Mouse (Mus musculus) E14TG2a.4 (cell line): ENCODE measurements around the gene Pitpnm1.

ENCODE experiments used
- CTCF ChIP-seq: conservative IDR thresholded peaks from 2 replicates; pipeline ENCODE4 v1.5.1; 2014; ENCODE audit warnings: low read length
- NANOG ChIP-seq: IDR thresholded peaks from 2 replicates; pipeline ENCODE4 v1.6.1; 2014; ENCODE audit warnings: borderline replicate concordance, low read length, mixed read lengths
- POU5F1 ChIP-seq: IDR thresholded peaks from 2 replicates; pipeline ENCODE4 v1.6.1; 2014; ENCODE audit warnings: low read length, borderline replicate concordance

DNA sequence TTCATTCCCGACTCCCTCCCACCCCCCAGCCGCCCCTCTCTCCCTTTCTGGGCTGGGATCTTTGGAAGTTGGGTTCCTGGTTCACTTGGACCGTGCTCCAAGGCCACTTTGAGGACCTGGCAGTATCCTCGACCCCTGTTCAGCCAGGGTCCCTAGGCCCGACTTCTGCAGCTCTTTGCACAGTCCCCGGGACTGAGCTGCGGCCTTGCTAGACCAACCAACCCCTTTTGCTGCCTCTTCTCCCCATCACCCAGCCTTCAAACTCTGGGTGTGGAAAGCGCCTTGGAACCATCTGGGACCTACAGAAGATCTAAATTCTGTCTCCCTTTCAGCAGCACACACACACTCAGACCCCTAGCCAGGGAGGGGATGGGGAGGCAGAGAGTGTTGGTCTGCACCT lies 49.0 kb downstream of the Pitpnm1 start:
- TF ChIP-seq CTCF (no peak), NANOG (no peak), POU5F1 (no peak)
